Mouse (Mus musculus) mature B cell (primary cell): ENCODE data around the gene Prdx3.

Experiments
- in situ Hi-C: fragments of 300-500 bp; cut with MboI; formaldehyde crosslinking; loops from 2 replicates; pipeline ENCODE4 v1.14.3; 2019

The Prdx3 gene

DNA sequence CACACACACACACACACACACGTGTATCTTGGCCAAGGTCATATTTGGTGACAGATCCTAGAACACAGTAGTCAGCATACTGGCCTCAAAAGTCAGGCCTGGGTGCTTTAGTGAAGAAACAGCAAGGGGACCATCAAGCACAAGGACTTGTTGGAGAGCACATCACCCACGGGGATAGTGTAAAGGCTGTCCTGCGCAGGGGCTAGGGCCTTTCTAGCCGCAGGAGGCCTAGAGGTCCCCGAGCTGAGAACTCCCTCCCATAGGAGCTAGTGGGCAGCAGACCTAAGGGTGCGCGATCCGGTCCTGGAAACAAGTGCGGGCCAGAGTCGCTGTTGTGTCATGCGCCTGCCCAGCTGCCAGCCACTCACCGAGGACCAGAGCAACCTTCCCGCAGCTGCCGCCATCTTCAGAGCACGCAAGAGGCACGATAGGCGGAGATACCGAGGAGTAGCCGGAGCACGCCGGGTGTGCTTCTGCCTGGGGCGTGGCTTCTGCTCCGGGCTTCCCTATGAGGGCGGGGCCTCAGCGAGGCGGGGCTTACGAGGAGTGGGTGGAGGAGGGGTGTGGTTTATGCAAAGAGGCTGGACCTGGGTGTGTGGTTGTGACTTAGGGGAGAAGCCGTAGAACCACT is at the start of gene Prdx3:
TSS of gene Prdx3 (minus strand) at position 493 of the 631 bp plus-strand sequence.
- in situ Hi-C loops: no loop called here

DNA sequence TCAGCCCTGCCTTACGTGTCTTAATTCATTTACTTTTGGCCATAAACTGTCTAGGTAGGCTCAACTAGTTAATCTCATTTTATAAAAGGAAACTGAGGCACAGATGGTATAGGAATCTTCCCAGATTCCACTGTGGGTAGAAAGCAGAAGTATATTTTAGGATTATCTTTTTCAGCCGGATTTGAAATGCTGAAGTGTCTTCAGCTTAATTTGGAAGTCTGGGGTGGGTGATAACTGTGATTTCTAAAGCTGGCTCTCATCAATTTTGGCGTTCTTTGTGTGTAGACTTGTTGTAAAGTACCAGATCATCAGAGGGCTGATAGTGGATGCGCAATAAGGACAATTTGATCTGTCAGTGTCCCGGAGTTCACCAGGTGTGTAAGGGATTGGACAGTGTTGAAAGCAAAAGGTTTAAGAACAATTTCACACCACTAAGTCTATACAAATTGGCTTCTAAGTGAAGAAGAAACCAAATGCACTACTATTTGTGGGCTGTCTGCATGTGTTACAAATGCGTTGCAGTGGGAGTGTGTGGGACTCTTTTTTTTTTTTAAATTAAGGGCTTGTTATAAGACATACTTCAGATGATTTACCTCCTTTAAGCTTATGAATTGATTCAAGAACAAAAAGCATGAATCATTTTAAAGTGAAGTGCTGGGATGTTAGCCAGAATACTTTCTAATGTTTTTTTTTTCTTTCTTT is 42.7 kb upstream of the Prdx3 start:
- in situ Hi-C loops: no loop called here

DNA sequence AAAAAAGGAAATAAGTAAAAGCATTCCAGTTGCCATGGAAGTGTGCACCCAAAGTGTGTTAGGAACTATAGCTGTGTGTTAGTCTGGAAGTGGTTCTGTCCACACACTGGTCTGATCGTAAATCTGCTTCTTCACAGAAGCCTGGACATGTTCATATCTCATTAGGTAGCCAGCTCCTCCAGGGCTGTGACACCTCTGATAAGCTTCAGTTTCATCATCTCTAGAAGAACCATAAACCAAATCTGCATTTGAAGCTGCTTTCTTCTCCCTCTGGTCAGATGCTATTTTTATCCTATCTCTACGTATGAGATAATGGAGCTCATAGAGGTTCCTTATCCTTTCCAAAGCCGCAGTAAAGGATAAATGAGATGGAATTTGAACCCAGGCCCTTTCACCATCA is 41.5 kb upstream of the Prdx3 start:
- in situ Hi-C loops: no loop called here

DNA sequence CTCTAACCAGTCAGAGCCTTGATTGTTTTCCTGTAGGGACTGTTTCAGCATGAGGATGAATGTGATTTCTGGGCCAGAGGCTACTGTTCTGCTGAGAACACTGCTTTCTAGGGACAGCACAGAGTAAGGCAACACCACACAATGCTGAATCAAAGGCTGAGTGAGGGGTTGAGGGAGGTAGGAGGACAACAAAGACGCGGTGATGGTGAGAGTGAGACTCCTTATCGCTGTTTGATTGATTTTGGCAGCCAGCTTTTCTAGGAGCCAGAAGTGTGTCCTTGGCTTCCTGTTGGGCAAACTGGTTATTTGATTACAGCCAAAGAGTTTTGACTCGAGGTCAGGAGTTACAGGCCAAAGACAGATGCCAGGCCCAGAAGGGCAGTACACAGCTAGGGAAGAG is 40.9 kb upstream of the Prdx3 start:
- in situ Hi-C loops: no loop called here

DNA sequence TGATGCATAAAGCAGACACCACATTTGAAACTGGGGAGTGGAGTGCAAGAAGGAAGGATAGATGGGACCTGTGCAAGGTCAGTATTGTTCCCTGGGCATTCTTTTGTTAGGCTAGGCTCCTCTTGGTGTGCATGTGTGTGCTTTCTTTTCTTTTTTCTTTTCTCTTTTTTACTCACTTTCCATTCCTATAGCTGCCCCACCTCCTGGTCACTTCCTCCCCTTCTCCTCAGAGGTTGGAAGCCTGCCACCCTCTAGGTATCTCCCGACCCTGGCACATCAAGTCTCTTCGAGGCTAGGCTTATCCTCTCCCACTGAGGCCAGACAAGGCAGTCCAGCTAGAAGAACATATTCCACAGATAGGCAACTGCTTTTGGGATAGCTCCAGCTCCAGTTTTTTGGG is 37.3 kb upstream of the Prdx3 start:
- in situ Hi-C loops: no loop called here

DNA sequence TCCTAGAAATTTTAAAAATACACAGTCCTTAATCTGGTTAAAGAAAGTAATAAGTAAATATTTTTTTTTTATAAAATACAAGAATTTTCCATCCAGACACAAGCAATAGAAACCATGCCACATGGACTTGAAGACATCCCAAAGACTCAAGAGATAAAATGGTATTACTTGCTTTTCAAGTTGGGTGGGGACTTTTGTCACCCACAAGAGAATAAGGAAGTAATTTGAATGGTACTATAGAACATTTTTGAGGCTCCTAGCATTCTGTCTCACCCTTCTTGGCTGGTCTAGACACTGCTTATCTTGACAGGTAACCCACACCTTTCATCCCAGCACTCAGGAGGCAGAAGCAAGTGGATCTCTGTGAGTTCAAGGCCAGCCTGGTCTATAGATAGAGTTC is 35.9 kb upstream of the Prdx3 start:
- in situ Hi-C loops: no loop called here

DNA sequence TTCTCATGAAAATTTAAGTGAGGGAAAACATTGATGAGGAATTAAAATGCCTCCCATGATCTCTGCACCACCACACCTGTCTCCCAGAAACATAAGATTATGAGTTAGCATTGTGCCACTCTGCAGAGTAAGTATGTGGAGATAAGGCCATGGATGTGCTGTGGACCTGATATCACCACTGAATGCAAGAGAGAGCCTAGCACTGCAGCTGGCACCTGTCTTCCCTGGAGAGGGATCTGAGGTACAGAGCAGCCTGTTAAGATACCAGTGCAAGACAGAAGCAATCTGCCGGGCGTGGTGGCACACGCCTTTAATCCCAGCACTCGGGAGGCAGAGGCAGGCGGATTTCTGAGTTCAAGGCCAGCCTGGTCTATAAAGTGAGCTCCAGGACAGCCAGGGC is 31.1 kb upstream of the Prdx3 start:
- in situ Hi-C loops: no loop called here

DNA sequence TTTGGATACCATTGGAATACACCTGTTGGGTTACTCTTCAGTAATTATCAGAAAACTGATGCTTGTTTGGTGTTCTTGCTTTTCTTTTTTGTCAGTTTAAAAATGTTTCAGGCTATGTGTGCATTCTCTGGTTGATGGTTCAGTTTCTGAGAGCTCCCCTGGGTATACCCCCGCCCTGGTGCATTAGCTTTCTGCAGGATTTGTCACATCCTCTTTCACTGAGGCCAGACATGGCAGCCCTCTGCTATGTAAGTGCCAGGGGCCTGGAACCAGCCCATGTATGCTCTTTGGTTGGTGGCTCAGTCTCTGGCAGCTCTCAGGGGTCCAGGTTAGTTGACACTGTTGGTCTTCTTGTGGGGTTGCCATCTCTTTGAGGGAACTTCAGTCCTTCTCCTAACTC is 29.6 kb upstream of the Prdx3 start:
- in situ Hi-C loops: no loop called here

DNA sequence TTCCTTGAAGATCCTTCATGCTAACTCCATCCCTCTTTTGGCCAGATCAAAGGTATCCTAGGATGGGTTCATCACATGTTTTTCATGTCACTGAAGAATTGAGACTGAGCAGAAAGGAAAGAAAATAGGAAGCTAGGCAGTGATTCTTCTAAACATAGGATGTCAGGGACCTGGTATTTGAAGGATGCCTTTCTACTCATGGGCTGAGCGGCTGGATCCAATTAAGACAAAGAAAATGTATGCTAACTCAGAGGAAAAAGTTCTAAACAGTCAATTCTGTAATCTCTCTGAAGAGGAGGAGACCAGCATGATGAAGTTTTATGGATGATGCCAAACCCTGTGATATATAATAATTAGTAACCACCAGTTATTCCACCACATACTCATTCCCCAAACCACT is 28.8 kb upstream of the Prdx3 start:
- in situ Hi-C loops: no loop called here

DNA sequence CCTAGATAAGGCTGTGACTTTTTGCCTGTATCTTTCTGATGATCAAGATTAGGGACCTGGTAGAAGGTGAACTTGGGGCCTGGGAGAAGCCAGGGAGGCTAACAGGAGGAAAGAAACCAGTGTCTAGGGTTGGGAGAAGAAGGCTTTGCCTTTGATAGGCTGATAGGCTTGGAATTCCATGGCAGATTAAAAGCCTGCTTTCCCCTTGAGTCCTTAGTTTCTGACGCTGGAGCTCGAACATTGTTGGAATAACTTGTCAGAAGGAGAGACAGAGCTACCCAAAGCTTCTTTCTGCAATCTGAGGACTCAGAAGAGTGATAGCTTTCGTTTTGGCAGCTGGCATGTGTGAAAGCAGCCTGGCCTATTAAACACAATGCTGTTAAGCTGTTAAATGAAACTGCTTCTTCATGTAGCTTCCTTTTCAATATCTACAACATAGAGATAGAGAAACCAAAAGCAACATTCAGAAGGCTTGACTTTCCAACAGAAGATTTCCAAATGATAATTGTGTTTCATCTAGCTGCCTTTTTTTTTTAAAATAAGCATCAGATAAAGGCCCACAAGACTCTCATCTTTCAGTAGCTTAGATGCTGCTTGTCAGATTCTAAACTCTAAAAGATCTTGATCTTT is 21.0 kb upstream of the Prdx3 start:
- in situ Hi-C loops: no loop called here

DNA sequence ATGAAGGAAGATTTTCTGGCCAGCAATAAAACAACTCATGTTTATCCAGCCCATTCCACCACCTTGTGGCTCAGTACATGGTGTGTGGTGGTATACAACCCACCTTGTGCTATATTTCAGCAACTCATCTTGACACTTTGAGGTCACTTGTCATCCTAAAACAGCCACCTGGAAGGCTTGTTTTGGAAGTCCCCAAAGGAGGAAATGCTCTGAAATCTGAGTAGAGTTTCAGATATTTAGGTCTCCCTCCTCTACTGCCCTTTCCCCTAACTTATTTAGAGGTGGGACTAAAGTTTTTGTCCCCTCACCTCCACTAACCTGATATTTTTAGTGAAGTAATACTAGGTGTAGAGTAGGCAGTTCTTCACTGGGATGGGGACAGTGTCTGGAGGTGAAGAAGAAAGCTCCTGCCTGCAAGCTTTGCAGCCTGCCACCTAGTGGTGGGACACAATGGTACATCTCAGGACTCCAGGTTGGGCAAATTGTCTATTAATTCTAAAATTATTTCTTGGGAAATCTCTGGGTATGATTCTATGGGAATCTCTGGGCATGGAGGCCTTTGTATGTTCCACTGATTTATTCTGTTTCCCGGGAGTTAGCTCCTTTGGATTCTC is 17.7 kb upstream of the Prdx3 start:
- in situ Hi-C loops: no loop called here

DNA sequence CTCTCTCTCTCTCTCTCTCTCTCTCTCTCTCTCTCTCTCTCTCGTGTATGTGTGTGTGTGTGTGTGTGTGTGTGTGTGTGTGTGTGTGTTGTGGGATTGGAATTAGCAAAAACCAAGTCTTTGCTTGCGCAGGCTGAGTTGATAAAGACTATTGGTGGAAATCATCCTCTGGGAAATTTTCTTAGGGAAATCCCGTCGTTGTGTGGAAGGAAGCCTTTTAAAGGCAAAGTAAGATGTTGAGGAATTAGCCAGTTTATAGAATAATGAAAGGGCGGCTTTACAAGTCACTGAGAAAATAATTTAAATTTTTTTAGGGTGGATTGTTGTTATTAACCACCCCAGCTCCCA is 16.7 kb upstream of the Prdx3 start:
- in situ Hi-C loops: no loop called here

DNA sequence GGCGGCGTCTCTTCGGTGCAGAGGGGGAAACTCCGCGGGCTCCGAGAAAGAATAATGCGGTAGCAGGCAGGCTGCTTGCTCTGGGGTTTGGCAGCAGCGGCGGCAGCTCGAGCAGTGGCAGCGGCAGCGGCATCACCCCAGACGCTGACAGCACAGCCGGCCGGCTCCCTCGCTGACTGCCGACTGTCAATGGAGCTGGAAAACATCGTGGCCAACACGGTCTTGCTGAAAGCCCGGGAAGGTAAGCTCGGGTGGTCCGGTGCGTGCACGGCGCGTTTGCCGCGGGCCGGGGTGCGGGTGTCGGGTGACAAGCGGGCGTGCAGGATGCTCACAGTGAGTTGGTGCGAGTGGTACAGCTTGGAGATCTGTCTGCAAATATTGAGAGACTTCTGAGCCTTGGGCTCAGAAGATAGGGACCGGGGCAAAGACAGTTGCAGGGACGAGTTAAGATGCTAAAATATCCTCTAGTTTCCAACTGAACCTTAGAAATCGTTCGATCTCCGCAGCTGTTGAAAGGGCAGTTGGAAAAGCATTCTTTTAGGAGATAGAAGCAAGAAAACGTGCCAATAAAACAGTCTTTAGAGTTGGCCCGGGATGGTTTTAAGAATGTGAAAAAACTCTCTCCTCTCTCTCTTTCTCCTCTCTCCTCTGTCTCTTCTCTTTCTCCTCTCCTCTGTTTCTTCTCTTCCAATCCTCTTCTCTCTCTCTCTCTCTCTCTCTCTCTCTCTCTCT is 16.2 kb upstream of the Prdx3 start:
- in situ Hi-C loops: no loop called here

DNA sequence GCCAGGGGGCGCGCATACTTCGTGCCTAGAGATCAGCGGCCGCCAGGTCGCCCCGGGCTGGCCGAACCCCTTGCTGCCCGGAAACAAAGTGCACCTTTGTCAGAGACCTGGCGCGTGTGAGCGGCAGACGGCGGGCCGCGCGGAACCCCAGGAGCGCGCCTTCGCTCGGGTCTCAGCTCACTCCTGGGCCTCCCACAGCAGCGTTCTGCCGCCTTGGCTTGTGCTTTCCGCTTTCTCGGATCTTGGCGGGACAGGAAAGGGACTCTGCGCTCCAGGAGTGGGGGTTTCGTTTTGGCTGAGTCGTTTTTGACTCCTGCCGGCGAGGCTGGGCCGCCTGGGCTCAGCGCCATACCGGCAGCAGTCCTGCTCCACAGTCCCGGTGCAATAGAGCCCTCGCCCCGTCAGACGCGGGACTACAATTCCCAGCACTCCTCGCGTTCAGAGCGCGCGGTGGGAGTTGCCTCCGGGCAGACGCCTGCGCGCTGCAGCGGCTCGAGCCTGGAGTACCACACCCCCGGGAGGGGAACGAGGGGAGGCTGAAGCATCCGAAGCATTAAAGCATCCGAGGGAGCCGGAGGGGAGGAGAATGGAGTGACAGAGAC is 15.5 kb upstream of the Prdx3 start, which contains the start of gene Grk5:
TSS of gene Grk5 (plus strand) at position 36 of the 602 bp plus-strand sequence.
- in situ Hi-C loops: loop anchor here (5.0 kb wide), 1 partner anchor 197 kb away; no protein-coding TSS in a partner anchor

DNA sequence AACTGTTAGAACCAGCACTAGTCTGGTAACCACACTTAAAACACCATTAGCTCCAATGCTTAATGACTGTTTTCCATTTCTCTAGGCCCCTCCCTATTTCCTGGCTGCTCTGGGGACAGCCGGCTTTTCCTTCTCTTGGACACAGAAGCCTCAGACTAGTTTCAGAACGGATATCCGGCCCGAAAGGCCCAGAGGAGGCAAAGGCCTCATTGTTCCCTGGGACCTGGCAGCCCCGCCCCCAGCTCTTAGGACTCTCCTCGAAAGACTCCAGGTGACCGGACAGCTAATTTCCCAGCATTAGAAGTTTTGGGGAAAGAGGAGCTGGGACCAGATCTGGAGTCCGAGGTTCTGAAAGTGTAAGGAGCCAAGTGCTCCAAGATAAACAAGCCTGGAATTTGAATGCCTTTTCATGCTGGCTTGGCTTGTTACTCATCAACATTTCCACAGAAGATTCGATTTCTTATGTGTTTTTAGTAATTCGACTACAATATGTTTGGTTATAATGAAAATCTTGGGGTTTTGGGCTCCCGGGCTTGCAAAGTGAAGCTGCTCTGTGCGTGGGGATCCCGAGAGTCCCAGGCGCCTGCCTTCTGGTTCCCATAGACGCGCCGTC is 14.9 kb upstream of the Prdx3 start:
- in situ Hi-C loops: loop anchor here (5.0 kb wide), 1 partner anchor 198 kb away; no protein-coding TSS in a partner anchor

DNA sequence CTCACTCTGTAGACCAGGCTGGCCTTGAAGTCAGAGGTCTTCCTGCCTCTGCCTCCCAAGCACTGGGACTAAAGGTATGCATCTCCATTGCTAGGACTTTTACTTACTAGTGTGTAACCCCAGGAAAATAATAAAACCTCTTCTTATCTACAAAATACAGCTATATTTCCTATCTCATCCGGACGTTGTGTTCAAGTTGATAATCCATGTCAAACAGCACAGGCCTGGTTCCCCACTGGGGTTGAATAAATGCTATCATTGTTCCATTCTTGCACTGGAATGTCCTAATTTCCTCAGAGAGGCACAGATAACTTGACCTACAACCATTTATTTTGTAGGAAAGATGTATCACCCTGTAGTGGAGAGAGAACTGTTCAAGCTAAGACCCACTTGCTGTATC is 13.3 kb upstream of the Prdx3 start:
- in situ Hi-C loops: loop anchor here (5.0 kb wide), 1 partner anchor 200 kb away; no protein-coding TSS in a partner anchor

DNA sequence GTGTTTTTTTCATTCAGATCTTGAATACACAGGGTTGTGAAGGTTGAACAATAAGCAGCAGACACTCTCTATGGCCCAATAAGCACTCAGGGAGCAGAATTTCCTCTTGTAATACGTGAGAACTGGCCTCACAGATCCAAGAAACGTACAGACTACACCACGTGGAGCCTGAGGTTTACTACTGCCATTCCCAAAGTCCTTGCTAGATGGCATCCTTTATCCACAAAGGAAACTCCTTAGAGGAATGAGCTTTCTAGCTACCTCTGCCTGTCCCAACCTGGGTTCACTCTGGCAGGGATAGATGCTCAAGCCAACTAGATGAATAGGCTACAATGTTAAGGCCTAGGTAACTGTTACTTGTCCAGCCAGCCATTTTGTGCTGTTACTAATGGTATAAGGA is 8.8 kb upstream of the Prdx3 start:
- in situ Hi-C loops: no loop called here

DNA sequence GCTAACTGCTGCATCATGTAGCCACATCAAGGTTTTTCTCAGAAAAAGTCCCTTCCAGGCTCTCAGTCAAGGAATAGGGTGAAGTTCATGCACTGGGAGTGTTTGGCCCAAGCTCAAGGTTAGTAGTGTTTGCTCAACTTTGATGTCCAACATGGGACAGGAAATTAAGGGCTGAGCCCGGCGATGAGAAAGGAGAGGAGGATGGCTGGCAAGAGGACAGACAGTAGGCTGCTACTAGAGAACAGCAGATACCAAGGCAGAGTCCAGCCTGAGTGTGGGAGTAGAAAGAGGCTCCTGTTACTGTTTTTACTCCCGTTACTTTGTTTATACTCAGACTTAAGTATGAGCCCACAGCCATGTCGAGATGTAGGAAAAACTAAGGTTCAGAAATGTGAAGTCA is 855 bp downstream of the Prdx3 start:
- in situ Hi-C loops: no loop called here

DNA sequence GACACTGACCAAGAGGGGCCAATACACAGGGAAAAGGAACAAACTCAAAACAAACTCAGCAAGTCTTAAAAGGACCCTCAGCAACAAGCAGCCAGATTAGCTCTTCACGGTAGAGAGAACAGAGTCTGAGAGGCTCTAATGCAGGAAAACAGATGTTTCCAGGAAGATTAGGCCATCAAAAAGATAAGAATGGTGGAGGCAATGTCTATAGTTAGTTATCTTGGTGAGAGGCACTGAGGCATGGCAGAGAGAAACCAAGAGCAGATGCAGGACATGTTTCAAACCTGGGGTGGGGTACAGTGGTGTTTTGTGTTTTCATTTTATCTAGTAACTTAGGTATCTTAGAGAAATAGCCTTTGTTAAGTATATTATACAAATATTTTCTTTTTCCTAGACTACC is 2.1 kb downstream of the Prdx3 start:
- in situ Hi-C loops: no loop called here

DNA sequence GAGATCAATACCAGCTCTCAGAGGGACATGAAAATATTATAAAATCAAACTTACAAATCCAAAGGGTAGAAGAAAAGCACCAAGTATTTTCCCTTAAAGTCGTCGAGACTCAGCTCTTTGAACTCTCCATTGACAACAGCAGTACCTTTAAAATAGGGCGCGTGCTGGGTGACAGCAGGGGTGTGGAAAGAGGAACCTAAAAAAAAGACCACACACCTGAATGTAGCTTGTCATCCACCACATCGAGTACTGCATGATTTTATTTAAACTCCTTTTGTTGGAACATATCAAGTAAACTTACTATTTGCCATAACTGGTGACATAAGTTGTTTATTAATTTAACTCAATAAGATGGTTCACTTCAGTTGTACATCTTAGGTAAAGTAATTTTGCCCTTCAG is 3.0 kb downstream of the Prdx3 start:
- in situ Hi-C loops: no loop called here

DNA sequence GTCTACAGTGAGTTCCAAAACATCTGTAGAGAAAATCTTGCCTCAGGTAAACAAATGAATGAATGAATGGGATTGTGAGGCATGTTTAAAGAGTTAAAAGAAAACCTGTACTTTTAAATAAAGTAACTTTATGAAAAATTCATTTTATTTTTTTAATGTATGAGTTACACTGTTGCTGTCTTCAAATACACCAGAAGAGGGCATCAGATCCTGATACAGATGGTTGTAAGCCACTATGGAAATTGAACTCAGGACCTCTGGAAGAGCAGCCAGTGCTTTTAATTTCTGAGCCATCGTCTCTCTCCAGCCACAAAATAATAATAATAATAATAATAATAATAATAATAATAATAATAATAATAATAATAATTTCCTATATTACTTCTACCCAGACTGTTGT is 3.9 kb downstream of the Prdx3 start:
- in situ Hi-C loops: no loop called here
